Mouse (Mus musculus): ENCODE results near the gene 4933427D14Rik.

- no peak for TF ChIP-seq CTCF (IDR thresholded peaks at IDR 0.05; ENCODE audit: low read depth, low read length)
- no peak for TF ChIP-seq POLR2A (IDR thresholded peaks at IDR 0.05; ENCODE audit: borderline replicate concordance, low read depth, low read length)
These were observed 77.2 kb downstream of the 4933427D14Rik start for GRCm38 (mm10) chr11:72130021-72130420.
